Mouse (Mus musculus) left cerebral cortex, postnatal 14 days (tissue): Measurements from ENCODE around the gene Ctse. TPM values are rescaled to one million over a fixed set of nuclear protein-coding genes. Genes with fewer than 3 reads are reported as not detected.
"Not testable (repeated sequence)": the region's sequence is repeated elsewhere in the genome, so short reads cannot be mapped to it uniquely, and the experiment has no call there.

Source experiments
- DNase-seq, 2 experiments: peaks; one replicate each; pipeline ENCODE4 v3.0.0; 2021 to 2022; ENCODE audit warnings: low spot score in 2 of 2, mixed read lengths in 1 of 2
- intact Hi-C: fragments of 180-260 bp; cut with DNase I; formaldehyde crosslinking; loops from one replicate; pipeline ENCODE4 v1.15.1; 2025
- long read RNA-seq, 2 experiments: library from polyadenylated mRNA; stranded (forward); transcript quantifications; one replicate each; pipeline ENCODE4 v2.0.0; 2021
- total RNA-seq, 2 experiments: library from RNA; stranded (reverse); gene quantifications; 2 replicates each; pipeline ENCODE4 v1.2.3; 2021

Gene Ctse
- under 1 TPM; 0.15 to 0.21 TPM for total RNA-seq
- long read RNA-seq, experiment 1 = 0 reads
- long read RNA-seq, experiment 2 = 0 reads

- DNase-seq = no peak
- intact Hi-C loops = no loop called here
Observed at GRCm38 (mm10) chr1:131637791-131638540, at the start of gene Ctse. Gene Ctse, plus strand, starts transcription at chr1:131638306.

GRCm38 (mm10) chr1:131598905-131599304, 39.2 kb upstream of the Ctse start, which contains the start of gene Avpr1b:
Gene Avpr1b, plus strand, starts transcription at chr1:131599239.
- DNase-seq = no peak
- intact Hi-C loops = no loop called here

- intact Hi-C loops = no loop called here
- DNase-seq = no peak
Observed at GRCm38 (mm10) chr1:131600314-131600713, 37.8 kb upstream of the Ctse start.

GRCm38 (mm10) chr1:131606719-131607118, 31.4 kb upstream of the Ctse start:
- intact Hi-C loops = no loop called here
- DNase-seq = no peak

- intact Hi-C loops = no loop called here
- no peak for DNase-seq
Observed at GRCm38 (mm10) chr1:131612556-131613155, 25.4 kb upstream of the Ctse start.

GRCm38 (mm10) chr1:131613361-131614133, 24.6 kb upstream of the Ctse start:
- DNase-seq = peak; percentile 74 to 81
- intact Hi-C loops = no loop called here

- no peak for DNase-seq
- intact Hi-C loops = no loop called here
Observed at GRCm38 (mm10) chr1:131614641-131615040, 23.5 kb upstream of the Ctse start.

- intact Hi-C loops = no loop called here
- no peak for DNase-seq
Observed at GRCm38 (mm10) chr1:131616131-131616530, 22.0 kb upstream of the Ctse start.

- no peak for DNase-seq
- intact Hi-C loops = no loop called here
Observed at GRCm38 (mm10) chr1:131616546-131617220, 21.4 kb upstream of the Ctse start.

GRCm38 (mm10) chr1:131618576-131618975, 19.5 kb upstream of the Ctse start:
- no peak for DNase-seq
- intact Hi-C loops = loop anchor here (2.0 kb wide), 1 partner anchor 70 kb away; no protein-coding TSS in a partner anchor

GRCm38 (mm10) chr1:131619348-131619747, 18.8 kb upstream of the Ctse start:
- DNase-seq = no peak
- intact Hi-C loops = loop anchor here (2.0 kb wide), 1 partner anchor 71 kb away; no protein-coding TSS in a partner anchor

- no peak for DNase-seq
- intact Hi-C loops = no loop called here
Observed at GRCm38 (mm10) chr1:131623644-131624043, 14.5 kb upstream of the Ctse start.

- no peak for DNase-seq
- intact Hi-C loops = no loop called here
Observed at GRCm38 (mm10) chr1:131624175-131624835, 13.8 kb upstream of the Ctse start.

- intact Hi-C loops = no loop called here
- no peak for DNase-seq
Observed at GRCm38 (mm10) chr1:131626200-131626599, 11.9 kb upstream of the Ctse start.

- intact Hi-C loops, DNase-seq: not testable (repeated sequence)
Observed at GRCm38 (mm10) chr1:131632216-131632615, 5.9 kb upstream of the Ctse start.

- intact Hi-C loops = no loop called here
- DNase-seq = no peak
Observed at GRCm38 (mm10) chr1:131634495-131634894, 3.6 kb upstream of the Ctse start.

GRCm38 (mm10) chr1:131638541-131639421, 675 bp downstream of the Ctse start:
- intact Hi-C loops = no loop called here
- DNase-seq = no peak

- DNase-seq = no peak
- intact Hi-C loops = no loop called here
Observed at GRCm38 (mm10) chr1:131640062-131640461, 2.0 kb downstream of the Ctse start.
